8 mouse cellular contexts compared by ENCODE assay signal in the genomic region with DNA sequence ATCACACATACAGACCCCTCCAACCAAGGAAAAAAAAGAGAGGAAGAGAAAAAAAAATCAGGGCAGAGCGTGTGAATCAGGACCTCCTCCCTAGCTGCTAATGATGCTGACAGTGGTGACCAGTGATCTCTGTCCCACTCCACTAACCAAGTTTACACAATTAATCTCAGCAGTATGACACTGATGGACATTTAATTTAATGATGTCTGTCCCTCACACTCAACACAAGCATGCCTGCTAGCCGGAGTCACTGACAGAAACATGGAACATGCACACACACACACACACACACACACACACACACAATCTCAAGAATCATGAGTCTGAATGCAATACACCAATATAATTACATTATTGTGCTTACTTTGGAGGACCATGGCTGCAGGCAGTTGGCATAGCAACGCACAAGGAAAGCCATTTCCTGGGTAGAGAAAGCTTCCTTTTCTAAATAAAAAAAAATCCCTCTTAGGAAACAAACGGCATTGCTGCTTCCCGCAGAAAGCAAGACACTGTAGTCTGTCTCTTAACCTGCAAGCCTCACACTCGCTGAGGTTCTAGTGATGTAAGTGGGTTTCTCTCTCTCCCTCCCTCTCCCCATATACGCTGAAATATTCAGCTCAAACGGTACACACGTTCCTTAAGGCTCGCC.
A peak's percentile ranks its signal among the peaks of the same experiment; 100 is the strongest.
DNase-seq lines count a peak whose midpoint lies in the region; ATAC-seq lines count a peak whose summit lies in the region.

No protein-coding gene starts in this region.

- peak overlapping the region; percentile 81 for H3K9ac ChIP-seq in heart, embryonic 13.5 days
- peak overlapping the region; percentile 54 for H3K9ac ChIP-seq in embryonic facial prominence, embryonic 13.5 days
- 0 out of 2 replicates have a peak overlapping the region, but pooled peaks have one; percentile 2 for H3K9ac ChIP-seq in intestine, embryonic 16.5 days (ENCODE audit: low read depth, low read length)

- no peaks in the 10 kb centered on the region for H3K9me3 ChIP-seq in heart, embryonic 13.5 days
- no peaks in the 10 kb centered on the region for H3K9me3 ChIP-seq in embryonic facial prominence, embryonic 13.5 days
- no peaks in the 10 kb centered on the region for H3K9me3 ChIP-seq in intestine, embryonic 16.5 days (ENCODE audit: control insufficient read depth, low read length)

- H3K27ac ChIP-seq in heart, embryonic 13.5 days (replicated peaks): peak overlapping the region; percentile 94
- H3K27ac ChIP-seq in embryonic facial prominence, embryonic 13.5 days: peak overlapping the region; percentile 68
- H3K27ac ChIP-seq in intestine, embryonic 16.5 days (ENCODE audit: low read length): peak overlapping the region; percentile 46; the same call in 1 of the 2 replicates

- H3K4me1 ChIP-seq in heart, embryonic 13.5 days: peaks cover 65% of the 10 kb centered on the region
- H3K4me1 ChIP-seq in embryonic facial prominence, embryonic 13.5 days: peaks cover 19% of the 10 kb centered on the region
- H3K4me1 ChIP-seq in intestine, embryonic 16.5 days (ENCODE audit: control insufficient read depth, insufficient read depth, low read length): peaks cover 6% of the 10 kb centered on the region

- peak overlapping the region; percentile 70 for H3K4me2 ChIP-seq in heart, embryonic 13.5 days
- peak overlapping the region; percentile 50 for H3K4me2 ChIP-seq in embryonic facial prominence, embryonic 13.5 days
- no peak overlapping the region for H3K4me2 ChIP-seq in intestine, embryonic 16.5 days (ENCODE audit: low read depth, low read length)

- 19% methylated on average over 10 of the region's 10 CpGs for WGBS in heart, embryonic 13.5 days
- 26% methylated on average over 10 of the region's 10 CpGs for WGBS in embryonic facial prominence, embryonic 13.5 days
- 31% methylated on average over 10 of the region's 10 CpGs for WGBS in intestine, embryonic 16.5 days

- H3K4me3 ChIP-seq in heart, embryonic 13.5 days: peak overlapping the region; percentile 43
- H3K4me3 ChIP-seq in embryonic facial prominence, embryonic 13.5 days: peak overlapping the region; percentile 23
- H3K4me3 ChIP-seq in intestine, embryonic 16.5 days (ENCODE audit: low read length): no peak overlapping the region

- no peaks in the 10 kb centered on the region for H3K27me3 ChIP-seq in heart, embryonic 13.5 days (replicated peaks)
- H3K27me3 ChIP-seq in embryonic facial prominence, embryonic 13.5 days: no peaks in the 10 kb centered on the region
- no peaks in the 10 kb centered on the region for H3K27me3 ChIP-seq in intestine, embryonic 16.5 days (replicated peaks; ENCODE audit: control insufficient read depth, insufficient read depth, low read length)

- no peak for DNase-seq in heart, postnatal 36 days
- peak; percentile 79 for DNase-seq in brain, adult 2 months (ENCODE audit: low read depth, low spot score)
- no peak for DNase-seq in urinary bladder, postnatal 10 days (ENCODE audit: low spot score)
- no peak for DNase-seq in lung, postnatal 25 days (ENCODE audit: low spot score)
- DNase-seq in urinary bladder, postnatal 25 days (ENCODE audit: low spot score): no peak

- H3K36me3 ChIP-seq in heart, embryonic 13.5 days: peaks cover 3% of the 10 kb centered on the region; the same call in 1 of the 2 replicates
- H3K36me3 ChIP-seq in embryonic facial prominence, embryonic 13.5 days: no peaks in the 10 kb centered on the region
- no peaks in the 10 kb centered on the region for H3K36me3 ChIP-seq in intestine, embryonic 16.5 days (ENCODE audit: control insufficient read depth, insufficient read depth, low read length)

- ATAC-seq in heart, embryonic 13.5 days (ENCODE audit: extremely low read depth, insufficient number of reproducible peaks, low FRiP score, low TSS enrichment): no peak
- ATAC-seq in embryonic facial prominence, embryonic 13.5 days (ENCODE audit: insufficient number of reproducible peaks, insufficient read depth, low FRiP score, low TSS enrichment, low read depth): no peak; the same call in 1 of the 2 replicates
- ATAC-seq in intestine, embryonic 16.5 days: peak; percentile 49

- intact Hi-C loops in heart, postnatal 36 days (cut with DNase I): no loop called here

Comparison
In these comparisons a context has a peak if more than half of its experiments do, and no peak if none do; other contexts are left out.
1. H3K9ac ChIP-seq: peak in every context shown above with its lines; median percentile 81 in heart, embryonic 13.5 days; 54 in embryonic facial prominence, embryonic 13.5 days; 2 in intestine, embryonic 16.5 days.